Mouse (Mus musculus): Measurements from ENCODE around the gene Prelp. TPM values are rescaled to one million over a fixed set of nuclear protein-coding genes. Genes with fewer than 3 reads are reported as not detected.
A peak's percentile ranks its signal among the peaks of the same experiment; 100 is the strongest.
"Not testable (repeated sequence)": the region's sequence is repeated elsewhere in the genome, so short reads cannot be mapped to it uniquely, and the experiment has no call there.

Prelp gene
- 10 to 100 TPM; 16.3 to 20.0 TPM for total RNA-seq (2021)
- long read RNA-seq, experiment 1, transcript Prelp-201 (3 exons, 3,615 nt), result major isoform, 18 of 30 reads
- long read RNA-seq, experiment 1, partial matches to known transcripts, result 4 of 30 reads
- long read RNA-seq, experiment 1, other reads (novel, unspliced or antisense), result 8 of 30 reads
- long read RNA-seq, experiment 2, transcript Prelp-201 (3 exons, 3,615 nt), result major isoform, 22 of 30 reads
- long read RNA-seq, experiment 2, partial matches to known transcripts, result 2 of 30 reads
- long read RNA-seq, experiment 2, other reads (novel, unspliced or antisense), result 6 of 30 reads

DNA sequence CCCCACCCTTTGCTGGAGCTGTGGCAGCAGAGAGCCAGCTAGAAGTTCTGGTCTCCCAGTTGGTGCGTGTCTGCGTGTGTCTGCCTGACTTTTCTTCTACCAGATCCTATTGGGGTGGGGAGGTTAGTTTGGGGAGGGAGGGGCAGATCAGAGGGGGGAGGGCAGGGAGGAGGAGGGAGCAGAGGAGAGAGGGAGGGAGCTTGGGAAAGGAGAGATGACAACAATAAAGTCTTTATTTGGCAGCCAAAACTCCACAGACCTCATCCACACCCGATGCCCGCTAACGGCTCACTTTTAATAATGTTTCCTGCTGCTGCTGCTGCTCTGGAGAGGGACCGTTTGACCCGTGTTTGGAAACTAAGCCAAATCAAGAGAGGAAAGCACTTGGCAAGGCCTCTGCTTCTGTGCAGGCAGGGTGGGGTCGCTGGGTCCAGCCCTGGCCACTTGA is at the start of gene Prelp:
Gene Prelp, minus strand, starts transcription at position 111 of the 448 bp plus-strand sequence.
- no peak for DNase-seq

DNA sequence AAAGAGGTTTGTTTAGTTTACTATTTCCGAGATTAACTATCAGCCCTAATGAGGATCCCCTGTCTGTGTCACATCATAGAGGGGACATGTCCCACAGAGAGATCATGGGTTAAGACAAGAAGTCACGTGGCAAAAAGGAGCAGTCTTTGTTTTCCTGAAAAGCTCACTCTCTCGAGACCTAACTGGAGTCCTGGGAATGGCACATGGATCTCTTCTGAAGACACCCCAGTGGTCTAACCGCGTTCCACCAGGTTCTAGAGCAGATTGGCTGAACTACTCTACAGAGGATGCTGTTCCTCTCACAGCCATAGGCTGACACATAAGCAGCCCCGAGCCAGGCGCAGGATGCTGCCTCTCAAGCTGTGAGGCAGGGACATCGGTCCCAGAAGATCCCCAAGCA is 48.2 kb upstream of the Prelp start:
- DNase-seq, result no peak

DNA sequence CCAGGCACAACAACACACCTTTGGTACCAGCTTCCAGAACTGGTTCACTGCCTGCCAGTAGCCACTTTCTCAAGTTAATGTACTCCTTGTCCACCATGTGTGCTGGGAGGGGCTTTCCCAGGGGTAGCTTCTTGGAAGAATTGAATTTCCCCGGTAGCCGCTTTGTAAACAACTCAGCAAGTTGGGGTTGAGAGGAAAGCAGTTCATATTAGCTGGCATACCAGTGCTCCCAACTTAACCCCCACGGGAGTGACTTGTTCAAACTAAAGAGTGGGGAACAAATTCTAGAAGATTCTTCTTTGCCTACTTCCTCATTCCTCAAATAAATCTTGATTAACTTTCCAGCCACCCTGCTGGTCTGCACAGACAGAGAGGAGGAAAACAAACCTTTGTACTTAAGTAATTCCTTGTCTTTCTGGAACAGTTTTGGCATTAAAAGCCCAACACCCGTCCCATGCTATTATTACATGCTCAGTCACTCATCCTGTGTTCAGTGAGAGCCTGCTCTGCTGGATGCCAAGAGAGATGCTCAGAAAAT is 47.6 kb upstream of the Prelp start:
- DNase-seq, result no peak

DNA sequence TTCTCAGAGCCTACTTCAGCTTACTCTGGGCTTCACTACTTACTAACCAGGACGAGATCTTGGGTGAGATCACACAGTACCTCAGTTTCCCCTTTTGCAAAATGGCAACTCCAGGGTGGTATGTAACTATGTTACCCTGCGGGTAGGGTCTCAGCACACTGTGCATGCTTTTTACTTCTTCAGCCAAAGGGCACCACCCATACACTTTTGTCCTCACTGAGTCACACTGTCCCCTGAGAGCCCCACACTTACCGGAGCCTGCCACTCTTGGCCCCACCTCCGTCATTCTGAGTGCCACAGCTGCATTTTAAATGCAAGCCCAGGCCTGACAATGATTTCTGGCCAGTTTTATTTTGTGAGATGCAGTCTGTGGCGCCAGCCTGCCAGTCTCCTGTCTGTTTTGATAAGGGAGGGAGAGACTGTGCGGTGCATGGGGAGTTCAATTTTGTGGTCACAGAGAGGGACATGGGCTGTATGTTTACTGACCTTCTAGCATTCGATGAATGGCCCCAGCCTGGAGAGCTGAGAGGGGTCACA is 46.3 kb upstream of the Prelp start:
- DNase-seq, result no peak

DNA sequence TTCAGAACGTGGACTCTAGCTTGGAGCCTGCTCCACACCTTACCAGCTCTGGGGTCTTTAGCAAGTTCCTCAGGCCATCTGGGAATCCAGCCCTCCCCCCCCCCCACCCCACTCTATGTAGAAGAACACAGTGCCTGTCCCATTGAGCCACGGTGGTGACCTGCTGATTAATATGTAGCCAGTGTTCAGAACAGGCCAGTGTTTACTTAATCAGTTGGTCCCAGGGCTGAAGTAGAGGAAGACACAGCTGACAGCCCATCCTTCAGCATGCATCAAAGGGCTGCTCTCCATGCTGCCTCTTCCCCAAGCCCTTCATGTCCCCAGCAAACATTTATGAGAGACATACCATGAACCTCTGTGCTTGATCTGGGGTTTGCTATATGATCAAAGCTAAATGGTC is 44.8 kb upstream of the Prelp start:
- DNase-seq, result no peak

DNA sequence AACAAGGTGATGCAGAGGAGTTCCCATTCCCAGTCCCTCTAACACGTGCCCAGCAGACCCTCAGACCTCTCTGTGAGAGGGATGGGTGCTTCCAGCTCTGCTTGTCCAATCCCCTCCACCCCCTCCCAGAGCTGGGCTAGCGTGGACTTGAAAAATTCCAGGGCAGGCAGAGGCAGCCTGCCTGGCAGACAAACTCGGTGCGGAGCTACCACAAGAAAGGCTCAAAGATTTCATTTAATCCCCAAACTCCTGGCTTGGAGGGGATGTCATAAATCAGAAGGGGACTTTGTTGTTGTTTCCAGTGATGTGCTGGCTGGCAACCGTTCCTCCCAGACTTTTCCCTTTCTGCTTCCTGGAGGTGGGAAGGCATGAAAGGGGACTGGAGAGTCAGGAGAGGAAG is 44.1 kb upstream of the Prelp start:
- DNase-seq, result no peak

DNA sequence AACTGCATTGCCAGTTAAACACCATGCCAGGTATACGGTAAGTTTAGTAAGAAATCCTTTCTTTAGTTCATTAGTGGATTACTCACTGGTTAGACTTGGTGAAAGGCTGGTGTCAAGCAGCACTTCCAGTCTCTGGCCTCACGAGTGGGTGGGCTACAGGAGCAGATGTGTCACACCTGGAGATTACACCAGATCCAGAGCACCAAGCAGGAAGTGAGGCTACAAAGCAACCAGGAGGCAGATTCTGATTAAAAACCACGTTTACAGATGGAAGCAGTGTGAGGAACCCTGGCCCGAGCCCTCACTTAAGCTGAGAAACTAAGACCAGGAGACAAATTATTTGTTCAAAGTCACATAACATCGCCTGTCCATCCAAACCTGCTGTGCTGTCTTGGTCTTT is 43.5 kb upstream of the Prelp start:
- no peak for DNase-seq

DNA sequence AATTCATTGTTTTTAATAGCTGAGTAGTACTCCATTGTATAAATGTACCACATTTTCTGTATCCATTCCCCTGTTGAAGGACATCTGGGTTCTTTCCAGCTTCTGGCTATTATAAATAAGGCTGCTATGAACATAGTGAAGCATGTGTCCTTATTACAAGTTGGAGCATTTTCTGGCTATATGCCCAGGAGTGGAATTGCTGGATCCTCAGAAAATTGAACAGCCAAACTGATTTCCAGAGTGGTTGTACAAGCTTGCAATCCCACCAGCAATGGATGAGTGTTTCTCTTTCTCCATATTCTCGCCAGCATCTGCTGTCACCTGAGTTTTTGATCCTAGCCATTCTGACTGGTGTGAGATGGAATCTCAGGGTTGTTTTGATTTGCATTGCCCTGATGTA is 42.4 kb upstream of the Prelp start:
- DNase-seq, result not testable (repeated sequence)

DNA sequence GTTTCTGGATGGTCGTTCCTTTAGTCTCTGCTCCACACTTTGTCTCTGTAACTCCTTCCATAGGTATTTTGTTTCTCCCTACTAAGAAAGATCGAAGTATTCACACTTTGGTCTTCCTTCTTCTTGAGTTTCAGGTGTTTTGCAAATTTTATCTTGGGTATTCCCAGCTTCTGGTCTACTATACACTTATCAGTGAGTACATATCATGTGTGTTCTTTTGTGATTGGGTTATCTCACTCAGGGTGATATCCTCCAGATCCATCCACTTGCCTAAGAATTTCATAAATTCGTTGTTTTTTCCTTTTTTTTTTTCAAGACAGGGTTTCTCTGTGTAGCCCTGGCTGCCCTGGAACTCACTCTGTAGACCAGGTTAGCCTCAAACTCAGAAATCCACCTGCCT is 41.9 kb upstream of the Prelp start:
- not testable (repeated sequence) for DNase-seq

DNA sequence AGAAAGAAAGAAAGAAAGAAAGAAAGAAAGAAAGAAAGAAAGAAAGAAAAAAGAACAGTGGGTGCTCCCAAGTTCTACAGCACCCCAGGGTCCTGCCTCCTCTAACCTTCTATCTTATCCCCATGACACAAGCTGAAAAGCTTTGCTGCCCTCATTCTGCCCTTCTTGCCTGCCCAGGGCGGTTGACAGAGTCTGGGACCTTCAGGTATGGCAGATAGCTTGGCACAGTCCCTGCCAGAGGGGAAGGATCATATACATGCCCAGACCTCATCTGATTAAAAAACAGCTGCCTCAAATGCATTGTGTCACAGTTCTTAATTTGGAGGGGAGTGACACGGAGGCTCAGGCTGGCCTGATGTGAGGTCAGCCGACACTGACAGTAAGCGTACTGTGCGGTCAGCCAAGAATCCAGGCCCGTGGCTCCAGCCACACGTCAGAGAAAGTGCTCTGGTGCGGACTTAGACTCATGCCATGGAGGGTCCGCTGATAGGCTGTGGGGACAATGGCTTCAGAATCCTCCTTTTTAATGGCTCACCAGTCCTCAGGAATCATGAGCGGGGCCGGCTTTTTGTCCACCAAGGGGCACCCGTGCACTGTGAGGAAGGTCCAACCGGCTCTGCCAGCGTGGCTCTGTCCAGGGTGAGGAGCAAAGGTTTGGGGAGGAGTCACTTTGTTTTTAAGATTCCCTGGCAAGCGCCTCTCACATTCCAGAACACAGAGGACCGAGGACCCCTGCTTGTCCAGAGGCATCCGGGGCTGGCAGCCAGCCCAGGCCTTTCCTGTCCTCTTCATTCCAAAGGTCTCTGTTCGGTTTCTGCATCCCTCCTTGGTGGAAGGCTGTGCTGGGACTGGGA is 40.3 kb upstream of the Prelp start:
- peak; percentile 81 for DNase-seq

DNA sequence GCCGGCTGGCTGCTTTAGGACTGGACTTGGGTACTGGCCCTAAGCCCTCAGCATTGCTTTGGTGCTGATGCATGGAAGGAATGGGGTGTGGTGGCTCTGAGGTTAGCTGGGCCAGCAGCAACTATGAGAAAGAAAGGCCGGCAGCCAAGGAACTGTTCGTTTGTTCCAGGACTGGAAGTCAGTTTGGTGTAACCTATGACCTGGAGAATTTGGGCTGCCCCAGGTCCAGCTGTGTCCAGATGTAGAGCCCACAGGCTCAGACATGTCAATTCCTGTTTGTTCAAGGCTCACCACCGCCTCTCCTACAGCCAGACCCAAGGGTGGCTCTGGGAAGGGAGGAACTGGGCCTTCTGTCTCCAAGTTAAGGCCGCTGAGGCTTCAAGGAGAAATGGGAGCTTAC is 38.3 kb upstream of the Prelp start:
- no peak for DNase-seq

DNA sequence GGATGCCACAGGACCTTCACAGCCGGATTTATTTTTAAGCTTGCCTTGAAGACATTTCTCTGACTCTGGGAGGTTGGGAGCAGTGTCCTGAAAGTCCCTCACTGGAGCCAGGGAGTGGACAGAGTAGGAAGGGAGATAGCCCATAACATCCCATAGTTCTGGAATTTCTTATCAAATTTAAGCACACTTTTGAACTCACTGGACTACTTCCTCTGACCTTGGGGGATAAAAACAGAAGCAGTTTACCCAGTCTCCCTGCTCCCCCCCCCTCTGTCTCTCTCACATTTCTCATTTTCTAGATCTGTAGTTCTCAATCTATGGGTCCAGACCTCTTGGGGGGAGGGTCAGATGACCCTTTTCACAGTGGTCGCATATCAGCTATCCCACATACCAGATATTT is 32.8 kb upstream of the Prelp start:
- no peak for DNase-seq

DNA sequence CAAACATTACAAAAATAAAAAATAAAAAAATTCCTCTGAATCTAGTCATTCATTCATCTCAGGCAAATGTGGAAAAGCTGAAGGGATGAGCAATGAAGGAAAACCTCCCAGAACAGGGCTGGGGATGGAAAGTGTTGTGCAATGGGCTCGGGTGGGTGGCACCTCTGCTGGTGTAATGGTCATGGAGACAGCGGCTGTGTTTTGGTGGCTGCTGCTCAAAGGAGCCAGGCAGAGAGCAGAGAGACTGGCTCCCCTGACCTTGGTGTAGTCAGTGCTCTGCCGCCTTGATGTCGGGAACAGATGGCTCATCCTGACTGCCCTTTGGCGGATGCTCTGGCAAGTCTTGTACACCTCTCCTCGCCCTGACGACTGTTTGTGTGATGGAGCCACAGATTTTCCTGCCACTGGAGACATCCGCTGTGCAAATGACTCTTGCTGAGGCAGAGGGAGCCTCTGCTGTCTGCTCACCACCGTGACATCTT is 32.1 kb upstream of the Prelp start:
- DNase-seq, result no peak

DNA sequence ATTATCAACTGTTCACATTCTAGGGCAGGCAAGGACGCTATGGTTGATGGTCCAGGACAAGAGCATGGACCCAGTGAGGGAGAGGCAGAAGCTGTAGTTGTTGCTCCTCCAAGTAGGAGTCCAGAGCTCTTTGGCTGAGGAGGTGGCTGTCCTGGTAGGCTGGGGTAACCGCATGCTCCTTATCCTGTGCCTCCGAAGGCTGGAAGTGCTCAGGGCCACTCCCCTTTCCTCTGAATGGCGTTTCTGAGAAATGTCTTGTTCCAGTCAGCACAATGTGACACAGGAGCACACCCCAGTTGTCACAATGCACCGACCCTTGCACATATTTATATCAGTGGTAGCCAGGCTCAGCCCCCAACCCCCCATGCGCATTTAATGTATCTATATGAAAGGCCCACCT is 30.4 kb upstream of the Prelp start:
- DNase-seq, result no peak

DNA sequence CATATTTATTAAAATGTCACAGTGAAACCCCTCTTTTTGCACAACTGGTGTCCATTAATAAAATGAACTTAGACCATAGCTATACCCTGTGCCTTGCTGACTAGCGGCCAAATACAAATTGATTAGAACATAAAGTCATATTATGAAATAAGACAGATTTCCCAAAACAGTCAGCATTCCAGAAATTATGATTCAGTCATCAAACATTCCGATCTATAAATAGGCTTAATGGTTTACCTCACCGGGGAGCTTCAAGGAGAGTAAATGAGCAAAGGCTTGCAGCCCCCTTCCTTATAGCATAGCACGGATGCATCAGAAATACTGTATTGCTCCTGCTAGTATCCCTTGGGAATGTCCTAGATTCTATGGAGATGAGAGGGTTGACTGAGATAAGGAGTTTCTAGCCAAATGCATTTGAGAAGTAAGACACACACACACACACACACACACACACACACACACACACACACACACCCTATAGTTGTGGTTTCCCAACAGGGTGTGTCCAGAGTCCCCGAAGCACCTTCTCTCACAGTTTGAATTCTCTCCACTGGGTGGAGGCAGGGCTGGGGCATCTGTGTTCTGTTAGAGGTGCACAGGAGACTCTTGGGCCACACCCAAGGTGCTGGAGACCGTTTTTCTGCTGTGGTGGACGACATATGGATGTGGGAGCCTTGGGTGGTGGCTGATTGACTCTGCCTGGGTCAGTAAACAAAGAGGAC is 29.0 kb upstream of the Prelp start:
- no peak for DNase-seq

DNA sequence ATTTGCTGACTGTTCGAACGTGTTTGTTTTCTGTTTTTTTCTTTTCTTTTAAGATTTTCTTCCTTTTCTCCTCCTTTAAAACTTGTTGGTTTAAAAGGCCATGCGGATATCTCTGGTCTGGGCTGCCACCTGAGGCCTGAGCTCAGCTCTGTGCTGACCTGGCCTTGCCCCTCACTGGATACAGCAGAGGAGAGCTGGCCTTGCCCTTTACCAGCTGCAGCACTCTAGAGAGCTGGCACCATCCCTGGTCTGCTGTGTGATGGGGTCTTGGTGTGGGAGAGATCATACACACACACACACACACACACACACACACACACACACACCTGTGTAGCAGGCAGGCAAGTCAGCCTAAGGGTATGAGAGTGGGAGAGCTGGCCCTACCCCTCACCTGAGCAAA is 23.9 kb upstream of the Prelp start:
- DNase-seq, result no peak

DNA sequence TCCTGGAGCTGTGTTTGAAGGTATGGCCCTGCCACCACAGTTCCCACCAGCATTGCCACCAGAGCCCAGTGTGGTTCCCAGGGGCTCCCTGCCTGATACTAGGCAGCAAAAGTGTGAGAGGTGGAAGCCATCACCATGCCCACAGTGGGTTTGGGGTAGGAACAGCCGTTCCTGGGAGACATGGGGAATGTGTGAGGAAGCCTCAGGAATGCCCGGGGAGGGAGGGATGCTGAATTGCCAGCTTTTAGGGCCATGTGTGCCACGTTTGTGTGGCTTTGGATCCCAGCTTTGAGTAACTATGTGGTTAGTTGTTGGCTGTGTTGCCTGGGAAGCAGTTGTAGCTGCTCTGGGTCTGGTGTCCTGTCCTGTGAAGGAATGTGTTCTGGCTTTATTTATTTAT is 20.7 kb upstream of the Prelp start:
- DNase-seq, result no peak

DNA sequence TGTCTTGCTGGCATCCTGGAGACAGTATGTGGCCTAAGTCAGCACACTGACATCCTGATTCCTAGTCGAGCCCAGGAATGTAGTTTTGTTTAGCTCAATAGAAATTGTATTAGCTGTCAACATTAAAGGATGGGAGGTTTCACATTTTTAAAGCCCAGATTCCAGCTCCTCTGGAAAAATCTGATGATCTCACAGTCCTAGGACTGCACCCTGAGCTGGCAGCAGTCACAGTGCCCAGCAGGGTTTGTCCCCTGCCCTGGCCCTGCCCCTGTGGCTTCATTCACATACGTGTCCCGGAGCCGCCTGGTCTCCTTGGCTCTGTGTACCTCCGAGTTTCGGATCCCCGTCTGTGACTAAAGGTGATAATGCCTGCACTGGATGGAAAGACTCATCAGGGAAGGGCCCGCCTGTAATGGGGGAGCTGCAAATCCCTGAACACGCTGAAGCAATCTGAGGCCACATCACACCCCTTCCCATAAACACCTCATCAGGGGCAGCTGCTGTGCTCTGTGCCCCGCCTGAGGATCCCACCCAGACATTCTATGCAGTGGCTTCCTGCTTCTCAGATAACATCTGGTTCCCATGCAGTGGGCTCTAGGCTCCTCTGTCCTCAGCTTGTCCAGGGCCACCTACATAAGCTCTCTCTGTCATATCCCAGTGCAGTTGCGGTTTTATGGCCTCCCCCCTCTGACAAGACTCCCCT is 20.1 kb upstream of the Prelp start:
- DNase-seq, result no peak

DNA sequence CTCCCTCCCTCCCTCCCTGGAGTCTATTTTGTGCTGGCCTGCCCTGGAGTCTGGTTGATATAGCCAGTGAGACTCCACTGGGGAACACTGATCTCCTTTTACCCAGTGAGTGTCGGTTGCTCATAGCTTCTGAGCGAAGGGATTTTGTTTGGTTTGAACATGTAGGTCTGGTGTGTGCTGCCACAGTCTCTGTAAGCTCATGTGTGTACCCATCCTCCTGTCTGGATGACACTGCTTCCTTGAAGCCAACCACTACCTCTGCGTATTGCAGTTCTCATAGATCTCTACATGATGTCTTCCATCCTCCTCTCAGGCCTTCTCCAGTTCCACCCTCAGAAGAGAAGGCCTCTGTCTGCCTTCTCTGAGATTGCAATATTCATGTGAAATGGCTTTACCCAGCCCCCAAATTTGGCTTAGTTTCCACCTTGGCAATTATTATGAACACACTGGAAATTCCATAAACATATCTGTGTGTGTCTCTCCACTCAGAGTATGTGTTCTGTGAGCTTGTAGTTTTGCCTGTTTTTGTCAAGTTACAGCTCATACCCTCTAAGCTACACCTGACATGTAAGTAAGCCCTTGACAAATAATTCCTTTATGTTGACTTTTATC is 19.4 kb upstream of the Prelp start:
- DNase-seq, result no peak

DNA sequence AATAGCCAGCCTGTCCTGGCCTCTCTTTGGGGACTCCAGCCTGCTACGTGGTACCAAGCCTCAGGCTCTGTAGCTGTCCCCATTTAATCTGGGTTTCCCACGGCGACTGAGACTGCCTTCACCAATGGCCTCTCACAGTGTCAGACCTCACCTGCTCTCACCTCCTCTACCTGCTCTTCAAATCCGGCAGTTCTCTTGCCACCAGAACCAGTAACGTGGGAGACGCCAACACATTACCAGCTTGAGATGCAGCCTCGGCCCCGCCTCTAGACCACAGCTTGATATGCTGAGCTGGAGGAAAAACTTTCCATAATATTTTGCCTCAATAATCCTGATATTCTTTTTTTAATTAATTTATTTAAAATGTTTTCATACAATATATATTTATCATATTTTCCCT is 18.5 kb upstream of the Prelp start:
- no peak for DNase-seq

DNA sequence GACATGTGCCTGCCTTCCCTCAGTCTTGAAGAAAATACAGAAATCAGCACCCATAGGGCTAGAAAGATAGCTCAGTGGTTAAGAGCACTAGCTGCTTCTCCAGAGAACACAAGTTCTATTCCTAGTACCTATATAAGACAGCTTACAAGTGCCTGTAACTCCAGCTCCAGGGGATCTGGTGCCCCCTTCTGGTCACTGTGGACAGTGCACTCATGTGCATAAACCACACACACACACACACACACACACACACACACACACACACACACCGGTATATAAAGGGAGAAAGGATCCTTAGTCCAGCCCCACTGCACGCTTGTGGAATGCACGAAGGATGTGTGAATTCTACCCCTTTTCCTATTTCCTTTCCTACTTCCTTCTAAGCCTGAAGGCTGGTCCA is 15.0 kb upstream of the Prelp start:
- no peak for DNase-seq
